Mouse (Mus musculus) C2C12 (cell line): Measurements from ENCODE around the gene Pld5. TPM values are rescaled to one million over a fixed set of nuclear protein-coding genes. Genes with fewer than 3 reads are reported as not detected.

ENCODE experiments used
- H3K27me3 ChIP-seq: one replicate; pipeline ENCODE4 v1.6.1; 2011; ENCODE audit not compliant: control insufficient read depth, insufficient read depth, insufficient read length
- H3K36me3 ChIP-seq: one replicate; pipeline ENCODE4 v1.6.1; 2011; ENCODE audit not compliant: control insufficient read depth, insufficient read depth
- H3K4me3 ChIP-seq: one replicate; pipeline ENCODE4 v1.5.1; 2011; ENCODE audit warnings: mild to moderate bottlenecking, control low read depth; ENCODE audit not compliant: poor library complexity, insufficient read depth, severe bottlenecking
- H3K79me2 ChIP-seq: one replicate; pipeline ENCODE4 v1.6.1; 2011; ENCODE audit not compliant: control insufficient read depth, insufficient read depth
- H3K79me3 ChIP-seq: one replicate; pipeline ENCODE4 v1.6.1; 2011; ENCODE audit warnings: low read depth, control low read depth
- H3ac ChIP-seq: one replicate; pipeline ENCODE3; 2011; ENCODE audit warnings: low read depth; ENCODE audit not compliant: control insufficient read depth, insufficient read length
- CEBPB ChIP-seq: IDR thresholded peaks from one replicate; pipeline ENCODE4 v1.6.1; 2011; ENCODE audit warnings: low read depth, mild to moderate bottlenecking, control low read depth, moderate library complexity
- CTCF ChIP-seq: IDR thresholded peaks from one replicate; pipeline ENCODE4 v1.5.1; 2011; ENCODE audit not compliant: control insufficient read depth, insufficient read depth, insufficient read length
- FOSL1 ChIP-seq: IDR thresholded peaks from one replicate; pipeline ENCODE4 v1.8.0; 2011; ENCODE audit warnings: mild to moderate bottlenecking, low read length; ENCODE audit not compliant: poor library complexity, insufficient read depth, severe bottlenecking
- MAX ChIP-seq: IDR thresholded peaks from one replicate; pipeline ENCODE4 v1.6.1; 2011; ENCODE audit warnings: mild to moderate bottlenecking, control low read depth
- MYOD1 ChIP-seq: IDR thresholded peaks from one replicate; pipeline ENCODE4 v1.6.1; 2011; ENCODE audit warnings: low read depth; ENCODE audit not compliant: control insufficient read depth, insufficient read length
- MYOG ChIP-seq: IDR thresholded peaks from one replicate; pipeline ENCODE4 v1.6.1; 2011; ENCODE audit not compliant: control insufficient read depth, insufficient read length; ENCODE audit errors: extremely low read depth
- USF1 ChIP-seq: IDR thresholded peaks from one replicate; pipeline ENCODE4 v1.6.1; 2011; ENCODE audit warnings: low read depth, mild to moderate bottlenecking, control low read depth, moderate library complexity
- polyA plus RNA-seq: library from polyadenylated mRNA; unstranded; fragments of >200 nt; fragmentation: generic; extraction: Trizol; gene quantifications from one replicate; pipeline ENCODE4 v1.2.1, GENCODE M21; 2012; ENCODE audit warnings: missing spikeins

The Pld5 gene
- polyA plus RNA-seq, 1 experiment: not detected

- Histone ChIP-seq H3K36me3 (no peaks in the 10 kb centered on the region), H3K79me3 (no peaks in the 10 kb centered on the region), H3K79me2 (no peaks in the 10 kb centered on the region), H3K4me3 (no peak overlapping the region), H3ac (no peak overlapping the region), H3K27me3 (no peaks in the 10 kb centered on the region)
- TF ChIP-seq CTCF (no peak), USF1 (no peak), FOSL1 (no peak), MYOD1 (no peak), MAX (no peak), CEBPB (no peak), MYOG (no peak)
Observed at GRCm38 (mm10) chr1:176075810-176076209, 199.3 kb downstream of the Pld5 start.

GRCm38 (mm10) chr1:176075409-176075808 lies 199.7 kb downstream of the Pld5 start:
- no peaks in the 10 kb centered on the region for H3K79me2 ChIP-seq

GRCm38 (mm10) chr1:176074526-176074925 lies 200.6 kb downstream of the Pld5 start:
- no peaks in the 10 kb centered on the region for H3K79me2 ChIP-seq
- no peaks in the 10 kb centered on the region for H3K27me3 ChIP-seq
- no peak overlapping the region for H3K4me3 ChIP-seq
- TF ChIP-seq FOSL1 (no peak), USF1 (no peak), CTCF (no peak)
- H3ac ChIP-seq: no peak overlapping the region
- no peaks in the 10 kb centered on the region for H3K79me3 ChIP-seq
- H3K36me3 ChIP-seq: no peaks in the 10 kb centered on the region

More at GRCm38 (mm10) chr1:176075409-176075808, 199.7 kb downstream of the Pld5 start:
- no peaks in the 10 kb centered on the region for H3K79me3 ChIP-seq
- no peak for TF ChIP-seq MYOG
- TF ChIP-seq MAX: no peak
- TF ChIP-seq FOSL1: no peak
- no peak for TF ChIP-seq USF1
- no peak for TF ChIP-seq MYOD1
- TF ChIP-seq CEBPB: no peak
- TF ChIP-seq CTCF: no peak
- no peak overlapping the region for H3ac ChIP-seq
- H3K36me3 ChIP-seq: no peaks in the 10 kb centered on the region
- H3K27me3 ChIP-seq: no peaks in the 10 kb centered on the region
- H3K4me3 ChIP-seq: no peak overlapping the region

- no peaks in the 10 kb centered on the region for H3K27me3 ChIP-seq
- no peak for TF ChIP-seq USF1
- no peak overlapping the region for H3K4me3 ChIP-seq
- no peak overlapping the region for H3ac ChIP-seq
- no peaks in the 10 kb centered on the region for H3K79me3 ChIP-seq
- no peaks in the 10 kb centered on the region for H3K36me3 ChIP-seq
- no peaks in the 10 kb centered on the region for H3K79me2 ChIP-seq
Observed at GRCm38 (mm10) chr1:176065281-176065680, 209.8 kb downstream of the Pld5 start.

- Histone ChIP-seq H3K79me3 (no peaks in the 10 kb centered on the region), H3ac (no peak overlapping the region), H3K79me2 (no peaks in the 10 kb centered on the region), H3K36me3 (no peaks in the 10 kb centered on the region), H3K4me3 (no peak overlapping the region), H3K27me3 (no peaks in the 10 kb centered on the region)
- TF ChIP-seq MYOD1 (no peak), MYOG (no peak), CEBPB (no peak), FOSL1 (no peak)
Observed at GRCm38 (mm10) chr1:176064471-176064870, 210.6 kb downstream of the Pld5 start.

GRCm38 (mm10) chr1:176053653-176054052 lies 221.5 kb downstream of the Pld5 start:
- H3K36me3 ChIP-seq: no peaks in the 10 kb centered on the region
- no peaks in the 10 kb centered on the region for H3K27me3 ChIP-seq
- no peak overlapping the region for H3ac ChIP-seq
- H3K79me3 ChIP-seq: no peaks in the 10 kb centered on the region
- H3K79me2 ChIP-seq: no peaks in the 10 kb centered on the region
- TF ChIP-seq USF1 (no peak), CEBPB (no peak), MAX (no peak), MYOG (no peak), CTCF (no peak), MYOD1 (no peak), FOSL1 (no peak)
- H3K4me3 ChIP-seq: no peak overlapping the region
